Mouse (Mus musculus) layer of hippocampus, adult 2 months (tissue): ENCODE data around the gene Zfp106. TPM values are rescaled to one million over a fixed set of nuclear protein-coding genes. Genes with fewer than 3 reads are reported as not detected.
A peak's percentile ranks its signal among the peaks of the same experiment; 100 is the strongest.

Source experiments
- DNase-seq, 2 experiments: peaks; one replicate each; pipeline ENCODE4 v3.0.0; 2022; ENCODE audit warnings: low spot score in 2 of 2
- H3K27ac ChIP-seq: fragments of 200-600 bp; 2 replicates; pipeline ENCODE4 v1.8.1; 2022
- H3K4me3 ChIP-seq: fragments of 200-600 bp; 2 replicates; pipeline ENCODE4 v1.8.1; 2022; ENCODE audit warnings: mild to moderate bottlenecking
- CTCF ChIP-seq: fragments of 200-600 bp; conservative IDR thresholded peaks from 2 replicates; pipeline ENCODE4 v1.8.1; 2022; ENCODE audit warnings: antibody characterized with exemption, mild to moderate bottlenecking, moderate library complexity
- total RNA-seq, 2 experiments: library from RNA; stranded (reverse); gene quantifications; 2 replicates each; pipeline ENCODE4 v1.2.3; 2021

The Zfp106 gene
- total RNA-seq, 2 experiments from 2014 or later: 159 to 161 TPM

GRCm38 (mm10) chr2:120529531-120529930 is 34.1 kb downstream of the Zfp106 start:
- DNase-seq: no peak
- Histone ChIP-seq H3K27ac (no peak overlapping the region), H3K4me3 (no peak overlapping the region)
- peak; percentile 60 for TF ChIP-seq CTCF

GRCm38 (mm10) chr2:120526771-120527170 is 36.9 kb downstream of the Zfp106 start:
- no peak for DNase-seq
- TF ChIP-seq CTCF: no peak
- Histone ChIP-seq H3K4me3 (no peak overlapping the region), H3K27ac (no peak overlapping the region)

GRCm38 (mm10) chr2:120518547-120519210 is 45.0 kb downstream of the Zfp106 start:
- TF ChIP-seq CTCF: no peak
- no peak for DNase-seq
- H3K4me3 ChIP-seq: no peak overlapping the region
- no peak overlapping the region for H3K27ac ChIP-seq

GRCm38 (mm10) chr2:120514181-120514580 is 49.5 kb downstream of the Zfp106 start:
- H3K27ac ChIP-seq: no peak overlapping the region
- TF ChIP-seq CTCF: no peak
- no peak for DNase-seq
- H3K4me3 ChIP-seq: no peak overlapping the region

GRCm38 (mm10) chr2:120503992-120504391 is 59.7 kb downstream of the Zfp106 start:
- Histone ChIP-seq H3K4me3 (no peak overlapping the region), H3K27ac (no peak overlapping the region)
- no peak for DNase-seq
- TF ChIP-seq CTCF: no peak

GRCm38 (mm10) chr2:120503094-120503493 is 60.5 kb downstream of the Zfp106 start:
- TF ChIP-seq CTCF: no peak
- Histone ChIP-seq H3K4me3 (no peak overlapping the region), H3K27ac (no peak overlapping the region)
- no peak for DNase-seq

- DNase-seq: no peak
- no peak overlapping the region for H3K27ac ChIP-seq
- no peak overlapping the region for H3K4me3 ChIP-seq
- no peak for TF ChIP-seq CTCF
Observed at GRCm38 (mm10) chr2:120502605-120502990, 61.0 kb downstream of the Zfp106 start.

GRCm38 (mm10) chr2:120501931-120502604 is 61.6 kb downstream of the Zfp106 start:
- Histone ChIP-seq H3K4me3 (no peak overlapping the region), H3K27ac (no peak overlapping the region)
- TF ChIP-seq CTCF: no peak
- no peak for DNase-seq

GRCm38 (mm10) chr2:120501136-120501918 is 62.3 kb downstream of the Zfp106 start:
- no peak for DNase-seq
- H3K4me3 ChIP-seq: no peak overlapping the region
- no peak overlapping the region for H3K27ac ChIP-seq
- no peak for TF ChIP-seq CTCF

- no peak overlapping the region; the same call in 1 of the 2 replicates for H3K4me3 ChIP-seq
- peak overlapping the region; percentile 49 for H3K27ac ChIP-seq
- no peak for TF ChIP-seq CTCF
- no peak for DNase-seq
Observed at GRCm38 (mm10) chr2:120499971-120500471, 63.6 kb downstream of the Zfp106 start.

GRCm38 (mm10) chr2:120496511-120496910 is 67.1 kb downstream of the Zfp106 start:
- TF ChIP-seq CTCF: no peak
- Histone ChIP-seq H3K27ac (peak overlapping the region; percentile 88), H3K4me3 (peak overlapping the region; percentile 34)
- peak; percentile 52 to 67 for DNase-seq

GRCm38 (mm10) chr2:120493254-120493653 is 70.4 kb downstream of the Zfp106 start:
- H3K4me3 ChIP-seq: no peak overlapping the region
- H3K27ac ChIP-seq: no peak overlapping the region
- no peak for TF ChIP-seq CTCF
- DNase-seq: no peak

- no peak for DNase-seq
- TF ChIP-seq CTCF: no peak
- H3K27ac ChIP-seq: no peak overlapping the region
- no peak overlapping the region for H3K4me3 ChIP-seq
Observed at GRCm38 (mm10) chr2:120484241-120484640, 79.4 kb downstream of the Zfp106 start.
